Mouse (Mus musculus) liver, embryonic 14.5 days (tissue): ENCODE data around the gene Bbs4. TPM values are rescaled to one million over a fixed set of nuclear protein-coding genes. Genes with fewer than 3 reads are reported as not detected.

ENCODE experiments used
- ATAC-seq: fragments of 200-750 bp; cut with Nextera tagmentation; 2 replicates; pipeline ENCODE4 v1.8.0; 2017; ENCODE audit warnings: moderate number of reproducible peaks, mild to moderate bottlenecking, moderate library complexity; ENCODE audit not compliant: insufficient read depth
- DNase-seq, 3 experiments: peaks; one replicate each; pipeline ENCODE4 v3.0.0-alpha.2; 2012 to 2013; ENCODE audit warnings: low read depth in 3 of 3, low spot score in 3 of 3
- H3K27ac ChIP-seq: fragments of 300-500 bp; sonication (generic); 2 replicates; pipeline ENCODE4 v1.5.1; 2014; ENCODE audit warnings: moderate library complexity, mild to moderate bottlenecking, control low read depth, inconsistent platforms
- H3K27me3 ChIP-seq: fragments of 300-500 bp; sonication (generic); 2 replicates; pipeline ENCODE4 v1.6.1; 2014; ENCODE audit warnings: mild to moderate bottlenecking, low read length, moderate library complexity; ENCODE audit not compliant: control insufficient read depth, insufficient read depth
- H3K36me3 ChIP-seq: fragments of 300-500 bp; sonication (generic); replicated peaks from 2 replicates; pipeline ENCODE4 v1.6.1; 2014; ENCODE audit warnings: low read depth; ENCODE audit not compliant: control insufficient read depth, insufficient read depth
- H3K4me1 ChIP-seq, 2 experiments: fragments of 200-500 bp in 1 of 2; fragments of 300-500 bp in 1 of 2; sonication (generic) in 1 of 2; replicated peaks; 2 replicates each; pipeline ENCODE4 v1.6.1; 2012 to 2014; ENCODE audit warnings: antibody characterized with exemption in 1 of 2, inconsistent platforms in 1 of 2, low read length in 1 of 2; ENCODE audit not compliant: control insufficient read depth in 2 of 2, insufficient read depth in 2 of 2
- H3K4me2 ChIP-seq: fragments of 300-500 bp; sonication (generic); 2 replicates; pipeline ENCODE4 v1.6.1; 2014; ENCODE audit warnings: low read depth, mild to moderate bottlenecking, control low read depth, moderate library complexity
- H3K4me3 ChIP-seq, 2 experiments: fragments of 200-500 bp in 1 of 2; fragments of 300-500 bp in 1 of 2; sonication (generic) in 1 of 2; 2 replicates each; pipeline ENCODE4 v1.5.1; 2012 to 2014; ENCODE audit warnings: low read depth in 2 of 2, low read length in 2 of 2, mild to moderate bottlenecking in 2 of 2, control low read depth in 1 of 2, inconsistent platforms in 1 of 2, moderate library complexity in 1 of 2; ENCODE audit not compliant: insufficient read depth in 1 of 2
- H3K9ac ChIP-seq: fragments of 300-500 bp; sonication (generic); replicated peaks from 2 replicates; pipeline ENCODE4 v1.6.1; 2014; ENCODE audit warnings: mild to moderate bottlenecking, control low read depth, moderate library complexity
- H3K9me3 ChIP-seq: fragments of 300-500 bp; sonication (generic); 2 replicates; pipeline ENCODE4 v1.6.1; 2016; ENCODE audit warnings: low read length, mixed read lengths; ENCODE audit not compliant: control insufficient read depth
- CTCF ChIP-seq: IDR thresholded peaks from 2 replicates; pipeline ENCODE4 v1.5.1; 2016; ENCODE audit warnings: antibody characterized with exemption, low read depth, control low read depth
- EP300 ChIP-seq: IDR thresholded peaks from 2 replicates; pipeline ENCODE4 v1.6.1; 2016; ENCODE audit warnings: antibody characterized with exemption, low read depth
- WGBS: fragments of 180-500 bp; shearing (Covaris S2); extraction: QIAGEN DNeasy Blood & Tissue Kit; methylation state at CpG from one replicate; pipeline ENCODE4 v1.1.7; 2014; ENCODE audit not compliant: insufficient replicate concordance; 5-methylcytosine and 5-hydroxymethylcytosine counted together
- polyA plus RNA-seq, 2 experiments: library from polyadenylated mRNA; depleted of rRNA in 1 of 2; stranded (reverse) in 1 of 2; unstranded in 1 of 2; fragments of >200 nt; fragmentation: Nextera tagmentation in 1 of 2; extraction: Ambion mirVana in 1 of 2; gene quantifications; 2 replicates each; pipeline versions ENCODE4 v1.2.1 to v1.2.3; 2012 to 2014

The Bbs4 gene
- polyA plus RNA-seq, 2 experiments, result 1.1 to 1.6 TPM

DNA sequence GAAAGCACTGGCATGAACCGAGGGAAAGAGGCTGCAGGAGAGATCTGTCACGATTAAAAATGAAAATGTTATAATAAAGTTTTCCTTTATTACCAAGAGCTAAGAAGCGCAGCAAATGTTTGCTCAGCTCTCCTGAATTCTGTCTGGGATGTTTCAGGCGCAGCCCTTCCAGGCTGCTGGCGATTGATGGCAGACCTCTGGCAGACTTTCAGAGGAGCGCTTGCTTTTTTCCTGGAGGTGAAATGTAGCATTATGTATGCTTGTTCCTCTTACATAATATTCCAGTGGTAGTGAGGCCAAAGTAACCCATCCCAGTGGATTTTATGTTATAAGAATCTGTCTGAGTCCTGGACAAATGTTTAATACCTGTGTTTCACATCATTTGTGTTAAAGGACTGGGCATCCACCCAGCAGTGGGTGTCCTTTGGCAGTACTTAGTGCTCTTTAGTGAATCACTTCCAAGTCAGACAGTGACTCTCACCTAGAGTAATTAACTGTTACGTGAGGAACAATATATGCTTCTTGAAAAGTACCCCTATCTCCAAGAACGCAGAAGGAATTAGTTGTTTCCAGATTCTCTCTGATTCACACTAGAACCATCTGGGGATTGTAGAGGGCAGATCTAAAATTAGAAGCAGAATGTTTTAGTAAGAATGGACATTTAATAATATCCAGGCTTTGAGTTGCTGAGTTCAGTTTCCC is 42.6 kb downstream of the Bbs4 start:
- peaks cover 31% of the 10 kb centered on the region for H3K36me3 ChIP-seq
- DNase-seq, result no peak
- no peaks in the 10 kb centered on the region for H3K4me1 ChIP-seq
- H3K27me3 ChIP-seq, result no peaks in the 10 kb centered on the region
- ATAC-seq, result no peak
- 80% methylated on average over 8 of the region's 8 CpGs for WGBS
- H3K27ac ChIP-seq, result no peak overlapping the region
- no peak overlapping the region for H3K4me2 ChIP-seq
- TF ChIP-seq CTCF, result no peak
- TF ChIP-seq EP300, result no peak
- no peaks in the 10 kb centered on the region for H3K9me3 ChIP-seq
- H3K9ac ChIP-seq, result no peak overlapping the region
- no peak overlapping the region for H3K4me3 ChIP-seq

GRCm38 (mm10) chr9:59307890-59308289 is 45.4 kb downstream of the Bbs4 start:
- Histone ChIP-seq H3K36me3 (peaks cover 21% of the 10 kb centered on the region), H3K9ac (no peak overlapping the region), H3K27me3 (no peaks in the 10 kb centered on the region), H3K4me3 (no peak overlapping the region), H3K9me3 (no peaks in the 10 kb centered on the region), H3K4me2 (no peak overlapping the region), H3K27ac (no peak overlapping the region), H3K4me1 (no peaks in the 10 kb centered on the region)
- no peak for ATAC-seq
- DNase-seq, result no peak
- WGBS, result 38% methylated on average over 2 of the region's 2 CpGs
- TF ChIP-seq CTCF (no peak), EP300 (no peak)

DNA sequence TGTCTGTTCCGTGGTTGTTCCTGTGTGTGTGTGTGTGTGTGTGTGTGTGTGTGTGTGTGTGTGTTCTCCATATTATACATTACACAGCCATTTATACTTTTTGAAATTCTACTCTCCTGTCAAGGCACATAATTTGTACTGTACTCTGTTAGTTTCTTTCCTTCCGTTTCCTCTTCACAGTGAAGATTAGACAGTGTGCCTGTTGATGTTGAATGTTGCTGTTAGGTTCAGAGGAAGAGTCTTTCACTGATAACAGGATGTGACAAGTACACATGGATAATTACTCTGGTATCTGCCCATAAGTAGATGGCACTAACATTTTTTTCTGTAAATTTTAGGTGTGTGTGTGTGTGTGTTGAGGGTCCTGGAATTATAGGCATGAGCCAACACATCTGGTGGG is 56.9 kb downstream of the Bbs4 start:
- Histone ChIP-seq H3K9me3 (no peaks in the 10 kb centered on the region), H3K27me3 (no peaks in the 10 kb centered on the region), H3K9ac (no peak overlapping the region), H3K36me3 (peaks cover 13% of the 10 kb centered on the region), H3K4me2 (no peak overlapping the region), H3K4me3 (no peak overlapping the region), H3K4me1 (peaks cover 12 to 18% of the 10 kb centered on the region in 2 experiments), H3K27ac (no peak overlapping the region)
- 27% methylated on average over 2 of the region's 2 CpGs for WGBS
- DNase-seq (no peak), ATAC-seq (no peak)
- TF ChIP-seq CTCF (no peak), EP300 (no peak)

- no peaks in the 10 kb centered on the region for H3K9me3 ChIP-seq
- H3K4me2 ChIP-seq, result peak overlapping the region; percentile 87
- peaks cover 36 to 48% of the 10 kb centered on the region in 2 experiments for H3K4me1 ChIP-seq
- DNase-seq, result no peak
- ATAC-seq, result no peak
- peak overlapping the region; percentile 65 to 72 for H3K4me3 ChIP-seq
- H3K36me3 ChIP-seq, result peaks cover under 1% of the 10 kb centered on the region; the same call in 1 of the 2 replicates
- WGBS, result 14% methylated on average over 3 of the region's 3 CpGs
- peak overlapping the region; percentile 70 for H3K9ac ChIP-seq
- no peak for TF ChIP-seq EP300
- no peak for TF ChIP-seq CTCF
- H3K27ac ChIP-seq, result peak overlapping the region; percentile 0
- no peaks in the 10 kb centered on the region for H3K27me3 ChIP-seq
These were observed 60.8 kb downstream of the Bbs4 start for GRCm38 (mm10) chr9:59292493-59292875.

GRCm38 (mm10) chr9:59291688-59292492 is 61.4 kb downstream of the Bbs4 start:
- Histone ChIP-seq H3K9me3 (no peaks in the 10 kb centered on the region), H3K27me3 (no peaks in the 10 kb centered on the region), H3K27ac (peak overlapping the region; percentile 41), H3K9ac (peak overlapping the region; percentile 70), H3K4me1 (peaks cover 38 to 51% of the 10 kb centered on the region in 2 experiments), H3K36me3 (no peaks in the 10 kb centered on the region), H3K4me2 (peak overlapping the region; percentile 87), H3K4me3 (peak overlapping the region; percentile 65 to 72)
- DNase-seq (peak in 1 of 3 experiments; percentile 23), ATAC-seq (peak; percentile 75)
- TF ChIP-seq EP300, result no peak
- no peak for TF ChIP-seq CTCF
- 1% methylated on average over 46 of the region's 50 CpGs for WGBS
